Mouse (Mus musculus) hindbrain, embryonic 11.5 days (tissue): ENCODE data around the gene Slc35a2. TPM values are rescaled to one million over a fixed set of nuclear protein-coding genes. Genes with fewer than 3 reads are reported as not detected.
A peak's percentile ranks its signal among the peaks of the same experiment; 100 is the strongest.
"Not testable (repeated sequence)": the region's sequence is repeated elsewhere in the genome, so short reads cannot be mapped to it uniquely, and the experiment has no call there.

Experiments
- ATAC-seq: fragments of 200-750 bp; cut with Nextera tagmentation; 2 replicates; pipeline ENCODE4 v1.8.0; 2017; ENCODE audit warnings: mild to moderate bottlenecking, moderate TSS enrichment, moderate library complexity; ENCODE audit not compliant: low FRiP score
- DNase-seq: peaks from one replicate; pipeline ENCODE4 v3.0.0-alpha.2; 2015; ENCODE audit warnings: low spot score
- H3K27ac ChIP-seq: fragments of 300-500 bp; sonication (generic); 2 replicates; pipeline ENCODE4 v1.5.1; 2014; ENCODE audit warnings: mild to moderate bottlenecking, low read depth, low read length
- H3K27me3 ChIP-seq: fragments of 300-500 bp; sonication (generic); 2 replicates; pipeline ENCODE4 v1.6.1; 2014; ENCODE audit warnings: mild to moderate bottlenecking, low read length, moderate library complexity, mixed read lengths; ENCODE audit not compliant: control insufficient read depth, insufficient read depth
- H3K36me3 ChIP-seq: fragments of 300-500 bp; sonication (generic); 2 replicates; pipeline ENCODE4 v1.6.1; 2014; ENCODE audit warnings: mild to moderate bottlenecking, low read length, moderate library complexity, mixed read lengths; ENCODE audit not compliant: control insufficient read depth, insufficient read depth
- H3K4me1 ChIP-seq: fragments of 300-500 bp; sonication (generic); replicated peaks from 2 replicates; pipeline ENCODE4 v1.6.1; 2014; ENCODE audit warnings: low read length, mixed read lengths; ENCODE audit not compliant: control insufficient read depth, insufficient read depth
- H3K4me2 ChIP-seq: fragments of 300-500 bp; sonication (generic); replicated peaks from 2 replicates; pipeline ENCODE4 v1.6.1; 2014; ENCODE audit warnings: mild to moderate bottlenecking, low read depth, low read length
- H3K4me3 ChIP-seq: fragments of 300-500 bp; sonication (generic); 2 replicates; pipeline ENCODE4 v1.5.1; 2014; ENCODE audit warnings: low read depth, low read length
- H3K9ac ChIP-seq: fragments of 300-500 bp; sonication (generic); 2 replicates; pipeline ENCODE4 v1.6.1; 2014; ENCODE audit warnings: low read depth, low read length
- H3K9me3 ChIP-seq: fragments of 300-500 bp; sonication (generic); 2 replicates; pipeline ENCODE4 v1.6.1; 2016; ENCODE audit warnings: low read length; ENCODE audit not compliant: control insufficient read depth
- WGBS: fragments of 180-500 bp; shearing (Covaris S2); extraction: QIAGEN DNeasy Blood & Tissue Kit; methylation state at CpG from one replicate; pipeline ENCODE4 v1.1.7; 2014; 5-methylcytosine and 5-hydroxymethylcytosine counted together
- polyA plus RNA-seq: library from polyadenylated mRNA; unstranded; fragments of >200 nt; fragmentation: Nextera tagmentation; extraction: Ambion mirVana; gene quantifications from 2 replicates; pipeline ENCODE4 v1.2.1, GENCODE M21; 2014

The Slc35a2 gene
- polyA plus RNA-seq, 1 experiment from 2014 or later: 11.5 TPM

DNA sequence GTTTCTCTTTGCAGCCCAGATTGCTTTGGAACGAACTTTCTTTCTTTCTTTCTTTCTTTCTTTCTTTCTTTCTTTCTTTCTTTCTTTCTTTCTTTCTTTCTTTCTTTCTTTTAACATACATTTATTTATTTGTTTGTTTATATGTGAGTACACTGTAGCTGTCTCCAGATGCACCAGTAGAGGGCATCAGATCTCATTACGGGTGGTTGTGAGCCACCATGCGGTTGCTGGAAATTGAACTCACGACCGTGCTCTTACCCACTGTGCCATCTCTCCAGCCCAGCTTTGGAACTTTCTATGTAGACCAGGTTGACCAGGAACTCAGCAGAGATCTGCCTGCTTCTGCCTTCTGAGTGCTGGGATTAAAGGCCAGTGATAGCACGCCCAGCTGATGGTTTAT lies 34.1 kb downstream of the Slc35a2 start:
- H3K9ac ChIP-seq, H3K9me3 ChIP-seq, DNase-seq, H3K36me3 ChIP-seq, ATAC-seq, H3K4me3 ChIP-seq, H3K27ac ChIP-seq, H3K4me1 ChIP-seq, H3K4me2 ChIP-seq, H3K27me3 ChIP-seq: not testable (repeated sequence)
- 70% methylated on average over 6 of the region's 6 CpGs for WGBS

DNA sequence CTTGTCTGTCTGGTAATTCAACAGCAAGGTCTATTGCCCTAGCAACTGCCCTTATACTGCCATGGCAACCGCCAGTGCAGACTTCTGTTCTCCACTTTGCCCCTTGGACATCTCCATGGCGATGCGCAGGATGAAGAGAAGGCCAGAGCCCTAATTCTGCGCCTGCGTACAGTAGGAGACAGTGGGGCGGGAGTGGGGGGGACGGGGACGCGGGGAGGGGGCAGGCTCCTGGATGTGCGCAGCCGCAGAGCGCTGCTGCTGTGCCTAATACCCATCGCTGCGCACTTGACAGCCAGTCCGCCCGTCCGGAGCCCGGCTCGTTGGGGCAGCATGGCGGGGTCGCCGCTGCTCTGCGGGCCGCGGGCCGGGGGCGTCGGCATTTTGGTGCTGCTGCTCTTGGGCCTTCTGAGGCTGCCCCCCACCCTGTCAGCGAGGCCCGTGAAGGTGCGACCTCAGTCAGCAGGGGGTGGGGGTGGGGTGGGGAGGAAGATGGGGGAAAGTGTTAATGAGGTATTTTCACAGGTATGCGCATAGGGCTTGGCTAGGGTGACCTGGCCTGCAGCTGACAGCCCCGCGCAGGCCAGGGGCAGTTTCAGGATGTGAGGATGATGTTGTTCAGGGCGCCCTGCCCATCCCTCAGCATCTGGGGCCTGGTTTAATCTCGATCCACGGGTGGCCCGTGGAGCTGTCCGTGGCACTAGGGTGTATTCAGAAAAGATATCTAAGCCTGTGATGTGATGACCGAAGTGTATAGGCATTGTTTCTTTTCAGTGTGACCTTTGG lies 36.0 kb downstream of the Slc35a2 start, which contains the start of gene Pcsk1n:
Gene Pcsk1n, plus strand, starts transcription at position 222 of the 783 bp plus-strand sequence.
- H3K36me3 ChIP-seq: no peaks in the 10 kb centered on the region
- WGBS: 17% methylated on average over 26 of the region's 40 CpGs
- peak within 1 kb of the TSS; percentile 78 for H3K27ac ChIP-seq
- DNase-seq (peak; percentile 77), ATAC-seq (peak; percentile 94)
- no peaks in the 10 kb centered on the region for H3K9me3 ChIP-seq
- H3K4me3 ChIP-seq: peak within 1 kb of the TSS; percentile 36
- no peaks in the 10 kb centered on the region for H3K4me1 ChIP-seq
- H3K27me3 ChIP-seq: peaks cover 19% of the 10 kb centered on the region; the same call in 1 of the 2 replicates
- peak within 1 kb of the TSS; percentile 48 for H3K4me2 ChIP-seq
- H3K9ac ChIP-seq: peak within 1 kb of the TSS; percentile 42; the same call in 1 of the 2 replicates

DNA sequence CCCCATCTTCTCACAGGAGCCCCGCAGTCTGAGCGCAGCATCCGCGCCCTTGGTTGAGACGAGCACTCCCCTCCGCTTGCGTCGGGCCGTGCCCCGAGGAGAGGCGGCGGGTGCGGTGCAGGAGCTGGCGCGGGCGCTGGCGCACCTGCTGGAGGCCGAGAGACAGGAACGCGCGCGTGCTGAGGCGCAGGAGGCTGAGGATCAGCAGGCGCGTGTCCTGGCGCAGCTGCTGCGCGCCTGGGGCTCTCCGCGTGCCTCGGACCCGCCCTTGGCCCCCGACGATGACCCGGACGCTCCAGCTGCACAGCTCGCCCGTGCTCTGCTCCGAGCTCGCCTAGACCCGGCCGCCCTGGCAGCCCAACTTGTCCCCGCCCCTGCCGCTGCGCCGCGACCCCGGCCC lies 38.2 kb downstream of the Slc35a2 start:
- WGBS: 6% methylated on average over 41 of the region's 48 CpGs
- peak; percentile 44 for DNase-seq
- Histone ChIP-seq H3K9me3 (no peaks in the 10 kb centered on the region), H3K4me3 (peak overlapping the region; percentile 28), H3K4me1 (no peaks in the 10 kb centered on the region), H3K9ac (peak overlapping the region; percentile 33; the same call in 1 of the 2 replicates), H3K4me2 (peak overlapping the region; percentile 38), H3K27me3 (peaks cover 28% of the 10 kb centered on the region; the same call in 1 of the 2 replicates), H3K27ac (no peak overlapping the region), H3K36me3 (no peaks in the 10 kb centered on the region)
- peak; percentile 25; the same call in 1 of the 2 replicates for ATAC-seq

DNA sequence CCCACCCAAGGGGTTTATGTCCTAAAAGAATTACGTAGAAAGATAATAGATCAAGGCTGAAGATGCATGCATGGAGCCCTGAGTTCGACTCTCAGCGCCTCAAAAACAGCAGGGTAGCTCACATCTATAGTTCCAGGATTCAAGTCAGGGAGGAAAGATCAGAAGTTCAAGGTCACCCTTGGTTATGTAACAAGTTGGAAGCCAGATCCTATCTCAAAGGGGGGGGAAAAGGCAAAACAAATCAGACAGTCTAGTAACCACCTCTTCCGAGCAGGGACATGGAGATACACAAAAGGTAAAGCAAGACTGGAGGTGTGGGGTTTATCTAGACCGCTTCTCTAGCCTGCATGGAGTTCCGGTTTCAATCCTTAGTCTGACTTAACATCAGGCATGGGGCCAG lies 42.4 kb downstream of the Slc35a2 start:
- ATAC-seq (no peak), DNase-seq (no peak)
- no peak overlapping the region for H3K9ac ChIP-seq
- no peak overlapping the region for H3K27ac ChIP-seq
- no peak overlapping the region for H3K4me2 ChIP-seq
- no peaks in the 10 kb centered on the region for H3K36me3 ChIP-seq
- peaks cover 33% of the 10 kb centered on the region; the same call in 1 of the 2 replicates for H3K27me3 ChIP-seq
- H3K4me3 ChIP-seq: no peak overlapping the region
- H3K9me3 ChIP-seq: 0 out of 2 replicates have a peak, but pooled peaks cover 2% of the 10 kb centered on the region
- 78% methylated on average over 6 of the region's 6 CpGs for WGBS
- H3K4me1 ChIP-seq: no peaks in the 10 kb centered on the region

DNA sequence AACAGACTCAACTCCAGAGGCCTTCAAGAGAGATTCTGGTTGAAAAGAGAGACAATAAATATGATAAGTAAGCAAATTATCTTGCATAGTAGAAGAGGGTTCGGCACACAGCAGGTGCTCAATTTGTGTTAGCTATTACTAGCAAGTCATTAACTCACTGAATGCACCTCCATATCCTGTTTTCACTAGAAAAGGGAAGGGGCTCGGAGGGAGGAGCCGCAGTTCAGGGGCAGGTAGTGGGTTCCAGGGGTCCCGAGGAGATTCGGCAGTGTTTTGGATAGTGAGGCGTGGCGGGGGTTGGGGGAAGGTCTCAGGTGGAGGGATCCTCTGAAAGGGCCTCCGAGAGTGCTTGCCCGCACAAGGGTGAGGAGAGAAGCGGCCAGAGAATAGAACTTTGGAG lies 43.3 kb downstream of the Slc35a2 start:
- H3K27ac ChIP-seq: no peak overlapping the region
- no peak overlapping the region for H3K4me2 ChIP-seq
- H3K4me3 ChIP-seq: no peak overlapping the region
- no peak for DNase-seq
- no peak overlapping the region for H3K9ac ChIP-seq
- 15% methylated on average over 10 of the region's 10 CpGs for WGBS
- no peaks in the 10 kb centered on the region for H3K4me1 ChIP-seq
- H3K36me3 ChIP-seq: no peaks in the 10 kb centered on the region
- no peak for ATAC-seq
- H3K9me3 ChIP-seq: 0 out of 2 replicates have a peak, but pooled peaks cover 2% of the 10 kb centered on the region
- H3K27me3 ChIP-seq: peaks cover 33% of the 10 kb centered on the region; the same call in 1 of the 2 replicates

DNA sequence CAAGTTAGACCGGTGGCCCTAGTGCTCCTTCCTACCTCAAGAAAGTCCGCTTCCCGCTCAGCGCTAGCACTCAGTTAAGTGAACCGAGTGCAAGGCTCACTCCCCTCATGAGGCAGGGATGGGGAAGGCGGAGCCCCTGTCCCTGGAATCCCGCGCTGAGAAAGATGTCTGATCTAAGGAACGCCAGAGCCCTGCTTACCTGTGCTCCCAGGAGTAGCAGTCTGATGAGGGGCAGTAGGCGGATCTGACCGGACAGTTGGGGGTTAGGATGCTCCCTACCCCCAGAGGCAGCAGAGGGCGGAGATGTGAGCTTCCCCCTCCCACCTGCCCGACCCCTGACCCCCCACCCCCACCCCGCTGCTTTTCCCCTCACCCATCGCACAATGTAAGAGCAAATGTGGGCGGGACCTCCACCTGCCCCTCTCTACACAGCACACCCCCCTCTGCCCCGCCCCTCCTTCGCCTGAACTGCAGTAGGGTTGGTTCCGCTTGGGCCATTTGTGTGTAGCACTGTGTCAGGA lies 44.5 kb downstream of the Slc35a2 start, which contains the start of gene Eras:
Gene Eras, minus strand, starts transcription at position 338 of the 521 bp plus-strand sequence.
- ATAC-seq: 0 out of 2 replicates have a peak, but pooled peaks have one; percentile 40
- H3K4me1 ChIP-seq: no peaks in the 10 kb centered on the region
- 24% methylated on average over 17 of the region's 19 CpGs for WGBS
- no peak within 1 kb of the TSS for H3K4me3 ChIP-seq
- H3K9me3 ChIP-seq: 0 out of 2 replicates have a peak, but pooled peaks cover 2% of the 10 kb centered on the region
- no peak within 1 kb of the TSS for H3K27ac ChIP-seq
- H3K36me3 ChIP-seq: no peaks in the 10 kb centered on the region
- peaks cover 23% of the 10 kb centered on the region; the same call in 1 of the 2 replicates for H3K27me3 ChIP-seq
- no peak within 1 kb of the TSS for H3K9ac ChIP-seq
- DNase-seq: no peak
- H3K4me2 ChIP-seq: no peak within 1 kb of the TSS

DNA sequence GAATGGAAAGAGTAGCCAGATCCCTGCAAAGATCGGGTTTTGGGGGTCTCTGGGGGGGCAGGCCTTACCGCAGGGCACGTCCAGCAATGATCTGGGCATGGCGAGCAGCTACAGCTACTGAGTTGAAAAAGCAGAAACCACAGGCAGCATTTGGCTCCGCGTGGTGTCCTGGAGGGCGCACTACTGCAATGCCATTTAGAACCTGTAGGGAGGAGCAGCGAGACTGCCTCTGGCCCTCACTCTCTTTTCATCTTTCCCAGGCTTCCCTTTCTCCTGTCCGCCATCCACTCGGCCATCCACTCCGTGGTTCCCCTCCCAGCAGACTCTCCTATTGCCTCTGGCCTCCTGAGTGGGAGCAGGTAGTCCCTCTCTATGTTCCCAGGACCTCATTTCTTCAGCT lies 53.0 kb downstream of the Slc35a2 start:
- WGBS: 47% methylated on average over 11 of the region's 11 CpGs
- ATAC-seq (no peak), DNase-seq (no peak)
- Histone ChIP-seq H3K4me1 (no peaks in the 10 kb centered on the region), H3K36me3 (no peaks in the 10 kb centered on the region), H3K9ac (no peak overlapping the region), H3K27ac (no peak overlapping the region), H3K27me3 (no peaks in the 10 kb centered on the region), H3K4me2 (no peak overlapping the region), H3K9me3 (no peaks in the 10 kb centered on the region), H3K4me3 (no peak overlapping the region)

DNA sequence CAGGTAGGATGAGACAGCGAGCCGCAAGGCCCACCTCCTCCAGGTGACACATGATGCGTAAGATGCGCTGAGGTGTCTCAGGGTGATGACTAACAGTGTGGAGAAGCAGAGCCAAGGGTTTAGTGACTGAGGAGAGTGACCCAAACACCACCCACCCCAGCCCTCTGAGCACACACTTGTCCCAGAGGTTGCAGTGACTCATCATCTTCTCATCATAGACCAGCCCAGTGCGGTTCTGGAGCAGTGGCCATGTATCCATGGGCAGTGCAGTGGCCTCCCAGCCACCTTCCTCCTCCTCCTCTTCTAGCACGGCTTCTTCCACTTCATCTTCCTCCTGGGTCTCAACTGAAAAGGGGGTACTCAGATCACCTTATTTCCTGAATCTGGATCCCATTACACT lies 53.8 kb downstream of the Slc35a2 start:
- H3K27ac ChIP-seq: no peak overlapping the region
- H3K9me3 ChIP-seq: no peaks in the 10 kb centered on the region
- no peak overlapping the region for H3K9ac ChIP-seq
- no peak overlapping the region for H3K4me3 ChIP-seq
- H3K36me3 ChIP-seq: no peaks in the 10 kb centered on the region
- H3K27me3 ChIP-seq: no peaks in the 10 kb centered on the region
- no peaks in the 10 kb centered on the region for H3K4me1 ChIP-seq
- no peak for ATAC-seq
- DNase-seq: no peak
- WGBS: 86% methylated on average over 6 of the region's 6 CpGs
- H3K4me2 ChIP-seq: no peak overlapping the region
